8 mouse cellular contexts compared by ENCODE assay signal in genomic region chr10:60351761-60352455, GRCm38 (mm10). TPM values are rescaled to one million over a fixed set of nuclear protein-coding genes. Genes with fewer than 3 reads are reported as not detected.
DNase-seq lines count a peak whose midpoint lies in the region; ATAC-seq and TF ChIP-seq lines count a peak whose summit lies in the region.

No protein-coding gene starts in this region.

- no peak overlapping the region for H3K4me2 ChIP-seq in hindbrain, embryonic 14.5 days (replicated peaks)

- H3K27me3 ChIP-seq in Patski: no peaks in the 10 kb centered on the region
- peaks cover 7% of the 10 kb centered on the region; the same call in 1 of the 2 replicates for H3K27me3 ChIP-seq in hindbrain, embryonic 14.5 days (ENCODE audit: control insufficient read depth, insufficient read depth, low read length)
- no peaks in the 10 kb centered on the region for H3K27me3 ChIP-seq in liver, adult 2 months (ENCODE audit: control insufficient read depth, insufficient read depth, low read length)

- no peak overlapping the region for H3K4me3 ChIP-seq in hindbrain, embryonic 14.5 days (replicated peaks; ENCODE audit: low read length)
- H3K4me3 ChIP-seq in liver, adult 2 months (ENCODE audit: insufficient read depth, low read depth, low read length): no peak overlapping the region
- no peak overlapping the region for H3K4me3 ChIP-seq in left cerebral cortex, adult 2 months

- H3K9ac ChIP-seq in hindbrain, embryonic 14.5 days: no peak overlapping the region
- no peak overlapping the region for H3K9ac ChIP-seq in liver, adult 2 months (ENCODE audit: low read depth, low read length)

- WGBS in hindbrain, embryonic 14.5 days: 26% methylated on average over 7 of the region's 7 CpGs
- 34% methylated on average over 7 of the region's 7 CpGs for WGBS in liver, adult 2 months

- ATAC-seq in Patski: no peak
- ATAC-seq in hindbrain, embryonic 14.5 days (ENCODE audit: low FRiP score): peak; percentile 49; the same call in 1 of the 2 replicates

- POLR2A ChIA-PET in Patski (lab: Charles Lee): interaction anchor here (0.6 to 0.7 kb wide), 2 partner anchors 36 to 65 kb away, joined by 3 to 6 read pairs; no protein-coding TSS in a partner anchor

- peaks cover 7% of the 10 kb centered on the region; the same call in 1 of the 2 replicates for H3K4me1 ChIP-seq in hindbrain, embryonic 14.5 days (replicated peaks; ENCODE audit: control insufficient read depth, insufficient read depth, low read length)
- H3K4me1 ChIP-seq in liver, adult 2 months (ENCODE audit: control insufficient read depth, insufficient read depth, low read length): peaks cover 6% of the 10 kb centered on the region

- CTCF ChIA-PET in Patski (lab: Charles Lee): interaction anchor here (1.1 kb wide), 1 partner anchor 46 kb away, joined by 4 read pairs; no protein-coding TSS in a partner anchor

- peak; percentile 76 to 79 for DNase-seq in B cell, adult 2 months
- peak; percentile 34 for DNase-seq in Patski (ENCODE audit: low read depth, low spot score)
- peak; percentile 61 for DNase-seq in forelimb bud, embryonic 11.5 days (ENCODE audit: low read depth, low spot score)
- no peak for DNase-seq in hindbrain, embryonic 14.5 days (ENCODE audit: low spot score)
- DNase-seq in liver, adult 2 months (ENCODE audit: extremely low read depth, low read depth, low spot score): peak; percentile 72
- DNase-seq in naive thymus-derived CD4-positive, alpha-beta T cell, adult 2 months (ENCODE audit: low read depth): peak; percentile 90
- DNase-seq in cerebellum, postnatal 14 days: no peak
- DNase-seq in left cerebral cortex, adult 2 months (ENCODE audit: extremely low spot score in 1 of 2, low spot score in 2 of 2): no peak

- no peak for TF ChIP-seq CTCF in Patski (IDR thresholded peaks at IDR 0.05)
- TF ChIP-seq CTCF in liver, adult 2 months (IDR thresholded peaks at IDR 0.05; ENCODE audit: low read depth, low read length): no peak
- no peak for TF ChIP-seq CTCF in left cerebral cortex, adult 2 months (IDR thresholded peaks at IDR 0.05)

- no peaks in the 10 kb centered on the region for H3K79me2 ChIP-seq in liver, adult 2 months (ENCODE audit: control insufficient read depth, insufficient read depth, low read length)

- intact Hi-C loops in left cerebral cortex, adult 2 months (cut with DNase I): no loop called here

- H3K9me3 ChIP-seq in hindbrain, embryonic 14.5 days (ENCODE audit: control insufficient read depth, low read length): no peaks in the 10 kb centered on the region

- H3K36me3 ChIP-seq in hindbrain, embryonic 14.5 days (replicated peaks; ENCODE audit: control insufficient read depth, insufficient read depth): no peaks in the 10 kb centered on the region
- H3K36me3 ChIP-seq in liver, adult 2 months (ENCODE audit: control insufficient read depth, insufficient read depth, low read length): no peaks in the 10 kb centered on the region

- H3K27ac ChIP-seq in hindbrain, embryonic 14.5 days: no peak overlapping the region
- peak overlapping the region; percentile 22; the same call in 1 of the 2 replicates for H3K27ac ChIP-seq in liver, adult 2 months (replicated peaks; ENCODE audit: insufficient read depth, low read depth, low read length)
- no peak overlapping the region for H3K27ac ChIP-seq in left cerebral cortex, adult 2 months

- TF ChIP-seq POLR2A in liver, adult 2 months (IDR thresholded peaks at IDR 0.05; ENCODE audit: extremely low read depth, insufficient read depth, low read length): no peak

- in situ Hi-C loops in Patski (cut with MboI; ENCODE audit: low pct_unique_long_range_greater_than_20kb): no loop called here

RNA-seq across cellular contexts. Expression of gene Vsir, which starts 5.3 kb away (rescaled TPM):
- 2.7 TPM for polyA plus RNA-seq in Patski (2021)
- polyA plus RNA-seq in hindbrain, embryonic 14.5 days (2014; fragmentation: Nextera tagmentation; extraction: Ambion mirVana): 2.5 and 2.7 TPM in 2 replicates
- 5.3 and 5.8 TPM in 2 replicates for total RNA-seq in liver, adult 2 months (2014; rRNA removed)
- 5.6 and 8.1 TPM in 2 replicates for polyA plus RNA-seq in liver, adult 2 months (2012; rRNA removed)
- 10 to 100 TPM; 19.7 to 26.7 TPM for total RNA-seq in left cerebral cortex, adult 2 months (2021)

RNA-seq across cellular contexts. Expression of gene Gm17455, which starts 47.6 kb away (rescaled TPM):
- polyA plus RNA-seq in Patski (2021): not detected
- polyA plus RNA-seq in hindbrain, embryonic 14.5 days (2014; fragmentation: Nextera tagmentation; extraction: Ambion mirVana): 9.7 and 18.2 TPM in 2 replicates
- total RNA-seq in liver, adult 2 months (2014; rRNA removed): not detected in 2 replicates
- not detected in 2 replicates for polyA plus RNA-seq in liver, adult 2 months (2012; rRNA removed)
- total RNA-seq in left cerebral cortex, adult 2 months (2021): not detected

Comparison
In these comparisons a context has a peak if more than half of its experiments do, and no peak if none do; other contexts are left out.
1. DNase-seq: peak in B cell, adult 2 months (2 of 2), Patski (single experiment), forelimb bud, embryonic 11.5 days (single experiment), liver, adult 2 months (single experiment) and naive thymus-derived CD4-positive, alpha-beta T cell, adult 2 months (single experiment); none in hindbrain, embryonic 14.5 days (single experiment), cerebellum, postnatal 14 days (0 of 2) and left cerebral cortex, adult 2 months (0 of 2).
2. RNA of gene Gm17455, which starts 47.6 kb away (polyA plus RNA-seq): 9.7 to 18.2 TPM in hindbrain, embryonic 14.5 days; not detected in Patski (single experiment) and not detected in liver, adult 2 months; every median in the first group is over 10 times any median in the second.